Mouse (Mus musculus): ENCODE results near the gene Relch. TPM values are rescaled to one million over a fixed set of nuclear protein-coding genes. Genes with fewer than 3 reads are reported as not detected.
A peak's percentile ranks its signal among the peaks of the same experiment; 100 is the strongest.

Gene Relch
- 21.8 and 25.5 TPM in 2 replicates for polyA plus RNA-seq (2014; fragmentation: Nextera tagmentation; extraction: Ambion mirVana)

DNA sequence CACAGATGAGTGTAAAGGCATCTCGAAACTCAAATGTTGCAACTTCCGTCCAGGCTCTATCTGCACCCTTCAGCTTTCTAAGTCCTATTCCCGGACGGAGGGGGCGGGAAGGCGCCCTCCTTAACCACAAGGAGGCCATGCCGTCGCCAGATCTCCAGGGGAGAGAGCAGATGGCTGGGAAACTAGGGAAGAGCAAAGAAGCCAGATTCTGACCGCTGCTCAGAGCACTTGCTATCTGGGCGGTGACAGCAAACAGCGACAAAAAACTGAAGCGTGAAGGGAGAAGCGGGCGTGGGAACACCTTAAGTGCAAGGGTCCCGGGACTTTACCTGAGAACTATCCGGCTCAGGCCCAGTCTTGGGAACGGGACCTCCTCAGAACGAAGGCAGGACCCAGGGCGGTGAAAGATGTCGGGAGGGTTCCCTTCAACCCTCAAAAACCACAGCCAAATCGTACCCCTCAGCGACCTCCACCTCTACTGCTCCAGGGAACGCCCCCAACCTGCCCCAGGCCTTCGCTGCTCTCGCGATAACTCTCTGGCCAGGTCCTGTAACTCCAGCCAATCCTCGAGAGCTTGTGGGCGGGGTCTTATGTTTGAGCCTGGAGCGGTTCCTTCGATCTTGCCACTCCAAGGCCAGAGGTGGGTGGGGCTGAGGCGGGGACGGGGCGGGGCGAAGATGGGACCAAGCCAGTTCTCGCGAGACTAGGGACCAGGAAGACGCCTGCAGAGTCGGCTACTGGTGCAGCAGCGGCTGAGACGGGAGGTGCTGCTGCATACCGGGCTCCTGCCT, at the start of gene Relch, which contains the start of gene Pign:
TSS of gene Relch (plus strand) at position 691 of the 791 bp plus-strand sequence.
TSS of gene Pign (minus strand) at position 507 of the 791 bp plus-strand sequence.
- H3K36me3 ChIP-seq (ENCODE audit: control insufficient read depth, insufficient read depth, low read length) = no peaks in the 10 kb centered on the region; the same call in 1 of the 2 replicates
- H3K9me3 ChIP-seq (ENCODE audit: control insufficient read depth, low read length) = no peaks in the 10 kb centered on the region
- WGBS = under 1% methylated on average over 35 of the region's 41 CpGs
- peak; percentile 99 for ATAC-seq (ENCODE audit: low read depth)
- H3K4me1 ChIP-seq (ENCODE audit: control insufficient read depth, insufficient read depth, low read length) = peaks cover 14% of the 10 kb centered on the region; the same call in 1 of the 2 replicates
- peak within 1 kb of the TSS; percentile 92 for H3K9ac ChIP-seq (ENCODE audit: low read depth, low read length)
- no peaks in the 10 kb centered on the region for H3K27me3 ChIP-seq (replicated peaks; ENCODE audit: control insufficient read depth, insufficient read depth, low read length)
- H3K4me2 ChIP-seq (ENCODE audit: low read depth, low read length) = peak within 1 kb of the TSS; percentile 88
- DNase-seq (ENCODE audit: low spot score) = peak; percentile 100
- H3K4me3 ChIP-seq (ENCODE audit: low read depth, low read length) = peak within 1 kb of the TSS; percentile 94
- H3K27ac ChIP-seq (replicated peaks; ENCODE audit: low read depth, low read length) = peak within 1 kb of the TSS; percentile 63

DNA sequence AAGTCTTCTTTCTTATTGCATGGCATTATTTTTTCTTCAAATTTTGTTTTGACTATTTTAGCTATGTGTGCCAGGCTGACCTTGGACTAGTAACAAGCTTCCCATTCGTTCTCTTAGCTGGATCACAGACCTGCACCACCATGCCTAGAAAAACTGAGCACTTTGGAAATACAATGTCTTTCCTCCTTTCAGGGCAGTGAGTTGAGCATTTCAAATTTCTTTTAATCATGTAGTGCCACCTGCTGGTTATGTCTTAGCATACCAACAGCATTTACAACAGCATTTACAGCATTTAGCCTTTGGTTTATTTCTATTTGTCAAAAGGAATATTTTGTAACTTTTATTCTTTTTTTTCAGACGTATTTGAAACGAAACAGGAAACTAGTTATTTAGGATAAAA, 33.2 kb upstream of the Relch start:
- Histone ChIP-seq H3K9me3 (ENCODE audit: control insufficient read depth, low read length) (no peaks in the 10 kb centered on the region), H3K4me3 (ENCODE audit: low read depth, low read length) (no peak overlapping the region), H3K27ac (replicated peaks; ENCODE audit: low read depth, low read length) (no peak overlapping the region), H3K4me1 (ENCODE audit: control insufficient read depth, insufficient read depth, low read length) (no peaks in the 10 kb centered on the region), H3K9ac (ENCODE audit: low read depth, low read length) (no peak overlapping the region), H3K36me3 (ENCODE audit: control insufficient read depth, insufficient read depth, low read length) (peaks cover 3% of the 10 kb centered on the region; the same call in 1 of the 2 replicates), H3K4me2 (ENCODE audit: low read depth, low read length) (no peak overlapping the region), H3K27me3 (replicated peaks; ENCODE audit: control insufficient read depth, insufficient read depth, low read length) (no peaks in the 10 kb centered on the region)
- 33% methylated on average over 3 of the region's 3 CpGs for WGBS
- DNase-seq (ENCODE audit: low spot score) (peak; percentile 76), ATAC-seq (ENCODE audit: low read depth) (no peak)

DNA sequence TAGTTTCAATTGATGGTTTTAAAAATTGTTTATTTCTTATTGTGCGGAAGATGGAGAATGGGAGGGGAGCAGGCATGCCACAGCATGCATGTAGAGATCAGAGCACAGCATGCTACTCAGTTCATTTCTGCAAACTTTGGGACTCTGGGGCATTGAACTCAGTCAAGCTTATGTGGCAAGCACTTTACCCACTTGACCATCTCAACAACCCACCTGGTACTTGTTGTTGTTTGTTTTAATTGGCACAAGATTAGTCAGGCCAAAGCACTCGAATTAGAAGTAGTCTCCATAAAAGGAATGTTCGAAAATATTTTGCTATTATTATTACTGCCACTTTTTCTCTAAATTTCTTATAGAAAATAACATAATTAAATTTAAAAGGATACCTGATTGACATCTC, 19.6 kb upstream of the Relch start:
- Histone ChIP-seq H3K4me1 (ENCODE audit: control insufficient read depth, insufficient read depth, low read length) (no peaks in the 10 kb centered on the region), H3K27ac (replicated peaks; ENCODE audit: low read depth, low read length) (no peak overlapping the region), H3K36me3 (ENCODE audit: control insufficient read depth, insufficient read depth, low read length) (peaks cover 46% of the 10 kb centered on the region), H3K27me3 (replicated peaks; ENCODE audit: control insufficient read depth, insufficient read depth, low read length) (no peaks in the 10 kb centered on the region), H3K4me3 (ENCODE audit: low read depth, low read length) (no peak overlapping the region), H3K4me2 (ENCODE audit: low read depth, low read length) (no peak overlapping the region), H3K9ac (ENCODE audit: low read depth, low read length) (no peak overlapping the region), H3K9me3 (ENCODE audit: control insufficient read depth, low read length) (no peaks in the 10 kb centered on the region)
- DNase-seq (ENCODE audit: low spot score) (no peak), ATAC-seq (ENCODE audit: low read depth) (no peak)
- 84% methylated on average over 3 of the region's 3 CpGs for WGBS

DNA sequence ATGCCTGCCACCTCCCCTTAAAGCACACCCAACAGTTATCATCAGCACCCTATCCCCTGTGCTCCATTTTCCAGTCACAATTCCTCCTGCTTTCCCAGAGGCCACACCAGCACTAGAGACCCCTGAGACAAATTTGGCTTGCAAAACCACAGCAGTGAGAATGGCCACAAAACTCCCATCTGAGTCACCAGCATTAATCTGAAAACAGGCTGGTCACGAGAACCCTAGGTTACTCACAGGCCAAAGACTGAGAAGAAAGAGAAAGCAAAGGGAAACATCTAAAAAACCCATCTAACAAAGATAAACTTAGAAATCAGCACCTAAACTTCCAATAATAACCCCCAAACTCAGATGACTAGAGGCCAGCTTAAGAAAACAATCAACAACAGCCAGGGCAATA, 13.0 kb upstream of the Relch start:
- H3K9me3 ChIP-seq (ENCODE audit: control insufficient read depth, low read length) = no peaks in the 10 kb centered on the region
- ATAC-seq (ENCODE audit: low read depth) (no peak), DNase-seq (ENCODE audit: low spot score) (no peak)
- no peak overlapping the region for H3K4me2 ChIP-seq (ENCODE audit: low read depth, low read length)
- H3K4me1 ChIP-seq (ENCODE audit: control insufficient read depth, insufficient read depth, low read length) = no peaks in the 10 kb centered on the region
- no peak overlapping the region for H3K27ac ChIP-seq (replicated peaks; ENCODE audit: low read depth, low read length)
- H3K36me3 ChIP-seq (ENCODE audit: control insufficient read depth, insufficient read depth, low read length) = peaks cover 29% of the 10 kb centered on the region
- no peak overlapping the region for H3K9ac ChIP-seq (ENCODE audit: low read depth, low read length)
- no peak overlapping the region for H3K4me3 ChIP-seq (ENCODE audit: low read depth, low read length)
- no peaks in the 10 kb centered on the region for H3K27me3 ChIP-seq (replicated peaks; ENCODE audit: control insufficient read depth, insufficient read depth, low read length)
- 91% methylated on average over 1 of the region's 1 CpGs for WGBS

DNA sequence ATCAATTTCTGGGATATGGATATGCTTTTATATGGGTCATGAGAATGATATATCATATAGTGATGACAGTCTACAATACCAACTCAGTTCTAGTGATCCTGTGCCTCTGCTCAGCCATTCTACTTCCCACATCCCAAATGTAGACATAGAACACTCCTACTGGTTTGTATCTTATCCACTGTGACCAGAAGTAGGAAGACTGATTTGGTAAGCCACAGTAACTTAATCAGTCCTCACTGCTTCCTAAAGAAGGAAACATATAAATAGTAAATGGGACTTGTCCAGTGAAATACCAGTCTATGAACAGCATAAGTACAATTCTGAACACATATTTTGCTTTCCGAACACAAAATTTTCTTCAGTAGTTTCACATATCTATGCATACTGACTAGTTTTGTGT, 9.7 kb upstream of the Relch start:
- no peak for DNase-seq (ENCODE audit: low spot score)
- Histone ChIP-seq H3K4me2 (ENCODE audit: low read depth, low read length) (no peak overlapping the region), H3K27ac (replicated peaks; ENCODE audit: low read depth, low read length) (no peak overlapping the region), H3K27me3 (replicated peaks; ENCODE audit: control insufficient read depth, insufficient read depth, low read length) (no peaks in the 10 kb centered on the region), H3K4me1 (ENCODE audit: control insufficient read depth, insufficient read depth, low read length) (no peaks in the 10 kb centered on the region), H3K9ac (ENCODE audit: low read depth, low read length) (no peak overlapping the region), H3K4me3 (ENCODE audit: low read depth, low read length) (no peak overlapping the region), H3K36me3 (ENCODE audit: control insufficient read depth, insufficient read depth, low read length) (peaks cover 24% of the 10 kb centered on the region), H3K9me3 (ENCODE audit: control insufficient read depth, low read length) (no peaks in the 10 kb centered on the region)
- ATAC-seq (ENCODE audit: low read depth) = no peak
- WGBS = 98% methylated on average over 1 of the region's 1 CpGs

DNA sequence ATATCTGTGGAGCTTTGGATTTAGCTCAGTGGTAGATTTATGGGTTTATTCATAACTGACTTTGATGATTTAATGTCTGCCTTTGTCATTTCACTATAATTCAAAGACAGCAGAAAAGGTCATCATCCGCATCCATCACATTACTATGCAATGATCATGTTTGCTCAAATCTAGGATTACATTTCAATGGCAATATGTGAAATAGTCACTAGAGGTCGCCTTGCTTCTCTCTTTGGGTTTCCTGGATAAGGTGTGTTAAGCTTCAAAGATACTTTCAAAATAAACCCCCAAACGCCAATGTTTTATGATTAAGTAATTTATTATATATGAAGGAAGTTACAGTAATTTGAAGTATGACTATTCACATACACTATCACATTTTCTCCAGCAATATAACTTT, 3.6 kb upstream of the Relch start:
- peaks cover 17% of the 10 kb centered on the region for H3K36me3 ChIP-seq (ENCODE audit: control insufficient read depth, insufficient read depth, low read length)
- H3K27ac ChIP-seq (replicated peaks; ENCODE audit: low read depth, low read length) = no peak overlapping the region
- WGBS = 21% methylated on average over 3 of the region's 3 CpGs
- H3K9ac ChIP-seq (ENCODE audit: low read depth, low read length) = no peak overlapping the region
- DNase-seq (ENCODE audit: low spot score) (peak; percentile 50), ATAC-seq (ENCODE audit: low read depth) (no peak)
- peaks cover 13% of the 10 kb centered on the region; the same call in 1 of the 2 replicates for H3K4me1 ChIP-seq (ENCODE audit: control insufficient read depth, insufficient read depth, low read length)
- no peak overlapping the region for H3K4me3 ChIP-seq (ENCODE audit: low read depth, low read length)
- no peaks in the 10 kb centered on the region for H3K27me3 ChIP-seq (replicated peaks; ENCODE audit: control insufficient read depth, insufficient read depth, low read length)
- no peak overlapping the region for H3K4me2 ChIP-seq (ENCODE audit: low read depth, low read length)
- H3K9me3 ChIP-seq (ENCODE audit: control insufficient read depth, low read length) = no peaks in the 10 kb centered on the region

DNA sequence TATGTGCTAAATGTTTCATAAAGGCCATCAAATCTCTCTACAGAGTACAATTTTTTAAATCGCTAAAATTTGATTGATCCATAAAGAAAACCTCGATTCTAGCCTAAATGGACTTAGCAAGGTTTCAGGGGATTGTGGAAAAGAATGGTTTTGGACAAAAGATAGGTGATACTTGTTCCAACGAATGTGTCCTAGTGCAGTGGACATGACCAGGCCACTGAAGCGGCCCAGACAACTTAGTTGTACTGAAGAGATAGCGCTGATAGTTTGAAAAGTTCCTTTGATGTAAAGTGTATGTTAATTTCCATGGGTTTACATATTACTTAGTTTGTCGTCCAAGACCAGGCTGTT, 866 bp upstream of the Relch start:
- peaks cover 14% of the 10 kb centered on the region; the same call in 1 of the 2 replicates for H3K4me1 ChIP-seq (ENCODE audit: control insufficient read depth, insufficient read depth, low read length)
- no peaks in the 10 kb centered on the region; the same call in 1 of the 2 replicates for H3K36me3 ChIP-seq (ENCODE audit: control insufficient read depth, insufficient read depth, low read length)
- no peaks in the 10 kb centered on the region for H3K27me3 ChIP-seq (replicated peaks; ENCODE audit: control insufficient read depth, insufficient read depth, low read length)
- no peak for ATAC-seq (ENCODE audit: low read depth)
- WGBS = 7% methylated on average over 6 of the region's 6 CpGs
- H3K9me3 ChIP-seq (ENCODE audit: control insufficient read depth, low read length) = no peaks in the 10 kb centered on the region
- no peak for DNase-seq (ENCODE audit: low spot score)
- H3K9ac ChIP-seq (ENCODE audit: low read depth, low read length) = peak overlapping the region; percentile 79
- H3K4me2 ChIP-seq (ENCODE audit: low read depth, low read length) = peak overlapping the region; percentile 63
- H3K27ac ChIP-seq (replicated peaks; ENCODE audit: low read depth, low read length) = peak overlapping the region; percentile 63
- peak overlapping the region; percentile 94 for H3K4me3 ChIP-seq (ENCODE audit: low read depth, low read length)

DNA sequence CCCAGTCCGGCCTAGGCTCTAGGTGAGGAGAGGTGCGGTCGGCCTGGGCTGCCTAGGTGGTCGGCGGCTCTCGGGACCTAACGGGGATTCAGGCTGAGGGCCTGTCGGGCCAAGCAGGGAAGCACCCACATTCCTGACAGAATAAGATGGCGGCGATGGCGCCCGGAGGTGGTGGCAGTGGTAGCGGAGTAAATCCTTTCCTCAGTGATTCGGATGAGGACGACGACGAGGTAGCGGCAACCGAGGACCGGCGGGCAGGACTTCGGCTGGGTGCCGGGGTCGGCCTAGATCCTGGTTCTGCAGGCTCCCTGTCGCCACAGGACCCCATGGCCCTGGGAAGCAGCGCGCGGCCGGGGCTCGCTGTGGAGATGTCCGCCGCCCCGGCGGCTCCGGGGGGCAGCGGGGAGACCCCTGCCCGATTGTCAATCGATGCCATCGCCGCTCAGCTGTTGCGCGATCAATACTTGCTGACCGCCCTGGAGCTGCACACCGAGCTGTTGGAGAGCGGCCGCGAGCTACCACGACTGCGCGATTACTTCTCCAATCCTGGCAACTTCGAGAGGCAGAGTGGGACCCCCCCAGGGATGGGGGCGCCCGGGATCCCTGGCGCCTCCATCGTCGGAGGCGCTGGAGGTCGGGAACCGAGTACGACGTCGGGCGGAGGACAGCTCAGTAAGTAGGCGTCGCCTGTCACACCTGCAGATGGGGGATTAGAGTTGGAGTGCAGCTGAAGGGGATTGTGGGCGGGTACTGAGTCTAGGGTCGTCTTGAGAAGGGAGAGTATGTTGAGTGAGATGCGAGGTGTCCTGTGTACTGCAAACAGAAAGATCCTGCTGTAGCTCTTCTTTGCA, 526 bp downstream of the Relch start:
- Histone ChIP-seq H3K9ac (ENCODE audit: low read depth, low read length) (peak overlapping the region; percentile 92), H3K4me2 (ENCODE audit: low read depth, low read length) (peak overlapping the region; percentile 88), H3K9me3 (ENCODE audit: control insufficient read depth, low read length) (no peaks in the 10 kb centered on the region), H3K4me1 (ENCODE audit: control insufficient read depth, insufficient read depth, low read length) (peaks cover 14% of the 10 kb centered on the region; the same call in 1 of the 2 replicates), H3K27me3 (replicated peaks; ENCODE audit: control insufficient read depth, insufficient read depth, low read length) (no peaks in the 10 kb centered on the region), H3K36me3 (ENCODE audit: control insufficient read depth, insufficient read depth, low read length) (no peaks in the 10 kb centered on the region; the same call in 1 of the 2 replicates), H3K27ac (replicated peaks; ENCODE audit: low read depth, low read length) (peak overlapping the region; percentile 61), H3K4me3 (ENCODE audit: low read depth, low read length) (peak overlapping the region; percentile 94)
- ATAC-seq (ENCODE audit: low read depth) = no peak; the same call in 1 of the 2 replicates
- under 1% methylated on average over 44 of the region's 68 CpGs for WGBS
- peak; percentile 17 for DNase-seq (ENCODE audit: low spot score)
